In the genomic region with DNA sequence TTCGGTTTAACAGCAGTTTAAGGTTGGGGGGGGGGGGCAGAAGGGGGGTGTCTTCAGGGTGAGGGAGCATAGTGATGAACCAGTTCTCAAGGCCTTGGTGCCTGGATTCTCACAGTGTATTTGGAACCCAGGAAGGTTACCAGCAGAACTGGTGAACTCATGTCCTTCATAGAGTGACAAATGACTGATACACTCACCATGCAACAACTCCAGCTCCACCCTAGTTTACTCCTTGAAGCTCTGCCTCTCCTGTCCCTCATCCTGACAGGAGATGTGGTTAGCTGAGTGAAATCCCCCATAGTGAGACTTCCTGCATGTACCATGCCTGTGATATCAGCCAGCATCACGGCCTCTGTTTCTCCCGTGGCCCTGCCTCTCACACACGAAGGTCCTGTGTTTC, we compare ENCODE assay signal across 33 mouse cellular contexts. TPM values are rescaled to one million over a fixed set of nuclear protein-coding genes. Genes with fewer than 3 reads are reported as not detected.
DNase-seq lines count a peak whose midpoint lies in the region; ATAC-seq lines count a peak whose summit lies in the region.
"Had no signal": no experiment of that assay in that cellular context is flagged by ENCODE, and none has a peak within 500 bp of the region (broad histone marks: within the 10 kb centered on the region; RNA-seq: fewer than 3 reads in every experiment).

No protein-coding gene starts in this region.

- peak overlapping the region; percentile 46; the same call in 1 of the 2 replicates for H3K27ac ChIP-seq in midbrain, embryonic 12.5 days (replicated peaks)
- no peak overlapping the region for H3K27ac ChIP-seq in midbrain, embryonic 16.5 days (ENCODE audit: low read length)
- H3K27ac ChIP-seq in hindbrain, embryonic 15.5 days (replicated peaks) = peak overlapping the region; percentile 50; the same call in 1 of the 2 replicates
- H3K27ac ChIP-seq: embryonic facial prominence, embryonic 12.5 days; heart, embryonic 15.5 days; liver, embryonic 12.5 days; midbrain, embryonic 15.5 days had no signal

- no peak for ATAC-seq in midbrain, embryonic 12.5 days (ENCODE audit: low FRiP score, low read depth)
- no peak for ATAC-seq in midbrain, embryonic 16.5 days
- 0 out of 2 replicates have a peak, but pooled peaks have one; percentile 5 for ATAC-seq in hindbrain, embryonic 15.5 days (ENCODE audit: low FRiP score, low read depth)
- ATAC-seq: CD4-positive, CD25-positive, alpha-beta regulatory T cell, adult 4 months; forebrain, embryonic 14.5 days; liver, embryonic 12.5 days; liver, postnatal 0 days had no signal

- no peak overlapping the region for H3K4me3 ChIP-seq in midbrain, embryonic 12.5 days
- H3K4me3 ChIP-seq in midbrain, embryonic 16.5 days (ENCODE audit: low read depth, low read length) = no peak overlapping the region
- no peak overlapping the region for H3K4me3 ChIP-seq in hindbrain, embryonic 15.5 days
- H3K4me3 ChIP-seq: embryonic facial prominence, embryonic 12.5 days; heart, embryonic 15.5 days; liver, embryonic 12.5 days; midbrain, embryonic 15.5 days; myocyte; stomach, embryonic 15.5 days had no signal

- H3K4me2 ChIP-seq in midbrain, embryonic 12.5 days (replicated peaks) = no peak overlapping the region
- H3K4me2 ChIP-seq in midbrain, embryonic 16.5 days (ENCODE audit: low read length) = no peak overlapping the region
- H3K4me2 ChIP-seq in hindbrain, embryonic 15.5 days = no peak overlapping the region
- H3K4me2 ChIP-seq: embryonic facial prominence, embryonic 12.5 days; heart, embryonic 15.5 days; liver, embryonic 12.5 days; midbrain, embryonic 15.5 days; stomach, embryonic 15.5 days had no signal

- no peaks in the 10 kb centered on the region for H3K36me3 ChIP-seq in midbrain, embryonic 12.5 days
- no peaks in the 10 kb centered on the region for H3K36me3 ChIP-seq in midbrain, embryonic 16.5 days (ENCODE audit: control insufficient read depth, insufficient read depth, low read length)
- H3K36me3 ChIP-seq in hindbrain, embryonic 15.5 days = no peaks in the 10 kb centered on the region
- H3K36me3 ChIP-seq: embryonic facial prominence, embryonic 12.5 days; heart, embryonic 15.5 days; liver, embryonic 12.5 days; midbrain, embryonic 15.5 days; stomach, embryonic 15.5 days had no signal

- WGBS in midbrain, embryonic 12.5 days = 76% methylated on average over 4 of the region's 4 CpGs
- WGBS in midbrain, embryonic 16.5 days = 84% methylated on average over 4 of the region's 4 CpGs
- WGBS in hindbrain, embryonic 15.5 days = 77% methylated on average over 4 of the region's 4 CpGs

- H3K9ac ChIP-seq in midbrain, embryonic 12.5 days (replicated peaks) = no peak overlapping the region
- H3K9ac ChIP-seq in midbrain, embryonic 16.5 days (ENCODE audit: low read depth, low read length) = no peak overlapping the region
- H3K9ac ChIP-seq in hindbrain, embryonic 15.5 days = no peak overlapping the region
- H3K9ac ChIP-seq: embryonic facial prominence, embryonic 12.5 days; heart, embryonic 15.5 days; liver, embryonic 12.5 days; liver, postnatal 0 days; midbrain, embryonic 15.5 days; stomach, embryonic 15.5 days had no signal

- H3K27me3 ChIP-seq in midbrain, embryonic 12.5 days = no peaks in the 10 kb centered on the region
- H3K27me3 ChIP-seq in midbrain, embryonic 16.5 days (ENCODE audit: control insufficient read depth, insufficient read depth, low read depth, low read length) = no peaks in the 10 kb centered on the region
- no peaks in the 10 kb centered on the region for H3K27me3 ChIP-seq in hindbrain, embryonic 15.5 days
- H3K27me3 ChIP-seq: embryonic facial prominence, embryonic 12.5 days; heart, embryonic 15.5 days; liver, embryonic 12.5 days; midbrain, embryonic 15.5 days; stomach, embryonic 15.5 days had no signal

- peak; percentile 44 for DNase-seq in adrenal gland, adult 8-10 months
- no peak for DNase-seq in adrenal gland, postnatal 25 days
- peak; percentile 55 for DNase-seq in adrenal gland, postnatal 14 days
- no peak for DNase-seq in kidney, postnatal 4 days
- DNase-seq: cerebellum, adult 8-10 months; cerebellum, postnatal 36 days; gastrocnemius, postnatal 14 days; kidney, adult 18-20 months; kidney, postnatal 36 days; liver, postnatal 0 days; lung, postnatal 36 days had no signal

- H3K4me1 ChIP-seq in midbrain, embryonic 12.5 days = peaks cover 24% of the 10 kb centered on the region
- H3K4me1 ChIP-seq in midbrain, embryonic 16.5 days (ENCODE audit: control insufficient read depth, insufficient read depth, low read length) = peaks cover 9% of the 10 kb centered on the region; the same call in 1 of the 2 replicates
- H3K4me1 ChIP-seq in hindbrain, embryonic 15.5 days (replicated peaks) = peaks cover 16% of the 10 kb centered on the region
- H3K4me1 ChIP-seq: heart, embryonic 15.5 days had no signal

- H3K9me3 ChIP-seq in midbrain, embryonic 12.5 days = no peaks in the 10 kb centered on the region
- H3K9me3 ChIP-seq in midbrain, embryonic 16.5 days (replicated peaks; ENCODE audit: control insufficient read depth, low read length, poor library complexity, severe bottlenecking) = no peaks in the 10 kb centered on the region
- no peaks in the 10 kb centered on the region for H3K9me3 ChIP-seq in hindbrain, embryonic 15.5 days
- H3K9me3 ChIP-seq: embryonic facial prominence, embryonic 12.5 days; heart, embryonic 15.5 days; liver, embryonic 12.5 days; midbrain, embryonic 15.5 days; stomach, embryonic 15.5 days had no signal

RNA-seq across cellular contexts. Expression of gene 1700010B08Rik, which starts 6.0 kb away (rescaled TPM):
- total RNA-seq in adrenal gland, adult 8-10 months (2022) = under 1 TPM in 1 of 4 experiments, not detected in 3; 0.32 TPM
- total RNA-seq in adrenal gland, postnatal 25 days (2021) = not detected in 2 replicates
- polyA plus RNA-seq in midbrain, embryonic 12.5 days (2016; fragmentation: Nextera tagmentation; extraction: Ambion mirVana) = not detected in 2 replicates
- polyA plus RNA-seq in midbrain, embryonic 16.5 days (2015; fragmentation: Nextera tagmentation; extraction: Ambion mirVana) = not detected in 2 replicates
- total RNA-seq in adrenal gland, postnatal 14 days (2021) = not detected in 2 replicates
- not detected in 2 replicates for polyA plus RNA-seq in hindbrain, embryonic 15.5 days (2015; fragmentation: Nextera tagmentation; extraction: Ambion mirVana)
- total RNA-seq: gastrocnemius, postnatal 14 days; granulocyte monocyte progenitor cell, adult 5-6 weeks; heart, postnatal 25 days; layer of hippocampus, adult 8-10 months; layer of hippocampus, postnatal 25 days; left cerebral cortex, adult 8-10 months; left cerebral cortex, postnatal 4 days; megakaryocyte, adult 5-6 weeks had no signal
- polyA plus RNA-seq: CD4-positive, CD25-positive, alpha-beta regulatory T cell, adult 4 months; embryonic facial prominence, embryonic 12.5 days; forebrain, embryonic 14.5 days; heart, embryonic 15.5 days; kidney, embryonic 16.5 days; limb, embryonic 14.5 days; liver, embryonic 12.5 days; liver, postnatal 0 days; lung, embryonic 16.5 days; neural tube, embryonic 14.5 days; stomach, embryonic 15.5 days had no signal

RNA-seq across cellular contexts. Expression of gene Vapb, which starts 24.1 kb away (rescaled TPM):
- 100 to 1,000 TPM; 156 to 208 (median 192) TPM for total RNA-seq in adrenal gland, adult 8-10 months (2022)
- 130 and 177 TPM in 2 replicates for total RNA-seq in adrenal gland, postnatal 25 days (2021)
- polyA plus RNA-seq in midbrain, embryonic 12.5 days (2016; fragmentation: Nextera tagmentation; extraction: Ambion mirVana) = 11.0 and 14.8 TPM in 2 replicates
- 14.4 and 15.9 TPM in 2 replicates for polyA plus RNA-seq in midbrain, embryonic 16.5 days (2015; fragmentation: Nextera tagmentation; extraction: Ambion mirVana)
- 134 and 142 TPM in 2 replicates for total RNA-seq in adrenal gland, postnatal 14 days (2021)
- polyA plus RNA-seq in hindbrain, embryonic 15.5 days (2015; fragmentation: Nextera tagmentation; extraction: Ambion mirVana) = 15.9 and 18.4 TPM in 2 replicates

RNA-seq across cellular contexts. Expression of gene Rab22a, which starts 53.7 kb away (rescaled TPM):
- total RNA-seq in adrenal gland, adult 8-10 months (2022) = 10 to 100 TPM; 33.4 to 44.1 (median 37.5) TPM
- 27.0 and 31.9 TPM in 2 replicates for total RNA-seq in adrenal gland, postnatal 25 days (2021)
- polyA plus RNA-seq in midbrain, embryonic 12.5 days (2016; fragmentation: Nextera tagmentation; extraction: Ambion mirVana) = 41.4 and 42.5 TPM in 2 replicates
- 33.5 and 34.2 TPM in 2 replicates for polyA plus RNA-seq in midbrain, embryonic 16.5 days (2015; fragmentation: Nextera tagmentation; extraction: Ambion mirVana)
- 33.0 and 35.4 TPM in 2 replicates for total RNA-seq in adrenal gland, postnatal 14 days (2021)
- polyA plus RNA-seq in hindbrain, embryonic 15.5 days (2015; fragmentation: Nextera tagmentation; extraction: Ambion mirVana) = 31.0 and 33.0 TPM in 2 replicates

Comparison
In these comparisons a context has a peak if more than half of its experiments do, and no peak if none do; other contexts are left out.
1. DNase-seq: peak in adrenal gland, adult 8-10 months (single experiment) and adrenal gland, postnatal 14 days (single experiment); none in adrenal gland, postnatal 25 days (single experiment) and kidney, postnatal 4 days (0 of 2).